Mouse (Mus musculus): ENCODE data around the gene Sema4b.

DNA sequence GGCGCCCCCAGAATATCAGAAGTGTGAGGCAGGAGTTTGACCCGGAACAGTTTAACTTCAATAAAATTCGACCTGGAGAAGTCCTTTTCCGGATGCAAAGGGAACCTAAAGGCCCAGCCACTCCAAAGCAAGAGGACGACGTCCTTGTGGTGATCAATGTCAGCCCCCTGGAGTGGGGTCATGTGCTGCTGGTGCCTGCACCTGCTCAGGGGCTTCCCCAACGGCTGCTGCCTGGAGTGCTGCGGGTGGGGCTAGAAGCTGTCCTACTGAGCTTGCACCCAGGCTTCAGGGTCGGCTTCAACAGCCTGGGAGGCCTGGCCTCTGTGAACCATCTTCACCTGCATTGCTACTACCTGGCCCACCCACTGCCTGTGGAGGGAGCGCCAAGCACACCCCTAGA, 51.9 kb downstream of the Sema4b start:
- TF ChIP-seq CTCF (IDR thresholded peaks at IDR 0.05; ENCODE audit: low read depth) (no peak), EP300 (IDR thresholded peaks at IDR 0.05; ENCODE audit: low read depth) (no peak)

Measured in liver, postnatal 0 days (tissue).